Mouse (Mus musculus): Measurements from ENCODE around the gene Psmb9. TPM values are rescaled to one million over a fixed set of nuclear protein-coding genes. Genes with fewer than 3 reads are reported as not detected.
A peak's percentile ranks its signal among the peaks of the same experiment; 100 is the strongest.

Gene Psmb9
- total and polyA plus RNA-seq, 3 experiments, result 6.9 to 20.5 (median 13.5) TPM

GRCm38 (mm10) chr17:34201506-34202055 lies 14.0 kb upstream of the Psmb9 start:
- intact Hi-C loops (cut with DNase I), result no loop called here
- peaks cover 5% of the 10 kb centered on the region; the same call in 1 of the 2 replicates for H3K36me3 ChIP-seq (ENCODE audit: control insufficient read depth, insufficient read depth, low read length)
- peaks cover 5% of the 10 kb centered on the region for H3K4me1 ChIP-seq (ENCODE audit: control insufficient read depth, insufficient read depth, low read length)
- no peak overlapping the region for H3K4me3 ChIP-seq
- TF ChIP-seq POLR2A (IDR thresholded peaks at IDR 0.05; ENCODE audit: insufficient read depth, low read depth, low read length) (no peak), EP300 (IDR thresholded peaks at IDR 0.05; ENCODE audit: insufficient read depth, low read depth, low read length) (no peak), CTCF (IDR thresholded peaks at IDR 0.05) (no peak)
- no peak for DNase-seq
- no peaks in the 10 kb centered on the region for H3K79me2 ChIP-seq (replicated peaks; ENCODE audit: control insufficient read depth, insufficient read depth, low read length)
- H3K27me3 ChIP-seq (ENCODE audit: control insufficient read depth, insufficient read depth, low read length), result no peaks in the 10 kb centered on the region
- no peak overlapping the region for H3K27ac ChIP-seq
- H3K9ac ChIP-seq (ENCODE audit: low read depth, low read length), result no peak overlapping the region
- 71% methylated on average over 7 of the region's 7 CpGs for WGBS

GRCm38 (mm10) chr17:34200772-34201505 lies 13.4 kb upstream of the Psmb9 start:
- WGBS, result 92% methylated on average over 16 of the region's 16 CpGs
- Histone ChIP-seq H3K36me3 (ENCODE audit: control insufficient read depth, insufficient read depth, low read length) (no peaks in the 10 kb centered on the region), H3K27me3 (ENCODE audit: control insufficient read depth, insufficient read depth, low read length) (no peaks in the 10 kb centered on the region)

GRCm38 (mm10) chr17:34200047-34200446 lies 12.5 kb upstream of the Psmb9 start:
- no peaks in the 10 kb centered on the region for H3K79me2 ChIP-seq (replicated peaks; ENCODE audit: control insufficient read depth, insufficient read depth, low read length)
- no peak for TF ChIP-seq POLR2A (IDR thresholded peaks at IDR 0.05; ENCODE audit: insufficient read depth, low read depth, low read length)
- no peak for TF ChIP-seq CTCF (IDR thresholded peaks at IDR 0.05)
- TF ChIP-seq EP300 (IDR thresholded peaks at IDR 0.05; ENCODE audit: insufficient read depth, low read depth, low read length), result no peak
- no peak for DNase-seq
- no peak overlapping the region for H3K9ac ChIP-seq (ENCODE audit: low read depth, low read length)
- 88% methylated on average over 10 of the region's 10 CpGs for WGBS
- no peaks in the 10 kb centered on the region for H3K36me3 ChIP-seq (ENCODE audit: control insufficient read depth, insufficient read depth, low read length)
- H3K27me3 ChIP-seq (ENCODE audit: control insufficient read depth, insufficient read depth, low read length), result no peaks in the 10 kb centered on the region
- H3K27ac ChIP-seq, result no peak overlapping the region
- no peak overlapping the region for H3K4me3 ChIP-seq
- peaks cover 4% of the 10 kb centered on the region for H3K4me1 ChIP-seq (ENCODE audit: control insufficient read depth, insufficient read depth, low read length)
- intact Hi-C loops (cut with DNase I), result no loop called here

More at GRCm38 (mm10) chr17:34200772-34201505, 13.4 kb upstream of the Psmb9 start:
- Histone ChIP-seq H3K27ac (no peak overlapping the region), H3K79me2 (replicated peaks; ENCODE audit: control insufficient read depth, insufficient read depth, low read length) (no peaks in the 10 kb centered on the region), H3K4me3 (no peak overlapping the region), H3K4me1 (ENCODE audit: control insufficient read depth, insufficient read depth, low read length) (peaks cover 5% of the 10 kb centered on the region), H3K9ac (ENCODE audit: low read depth, low read length) (no peak overlapping the region)
- intact Hi-C loops (cut with DNase I), result no loop called here
- no peak for TF ChIP-seq CTCF (IDR thresholded peaks at IDR 0.05)
- no peak for TF ChIP-seq EP300 (IDR thresholded peaks at IDR 0.05; ENCODE audit: insufficient read depth, low read depth, low read length)
- TF ChIP-seq POLR2A (IDR thresholded peaks at IDR 0.05; ENCODE audit: insufficient read depth, low read depth, low read length), result no peak
- no peak for DNase-seq

GRCm38 (mm10) chr17:34199050-34199619 lies 11.6 kb upstream of the Psmb9 start:
- no peak overlapping the region; the same call in 1 of the 2 replicates for H3K4me3 ChIP-seq
- H3K36me3 ChIP-seq (ENCODE audit: control insufficient read depth, insufficient read depth, low read length), result no peaks in the 10 kb centered on the region
- peaks cover 4% of the 10 kb centered on the region for H3K4me1 ChIP-seq (ENCODE audit: control insufficient read depth, insufficient read depth, low read length)
- WGBS, result 73% methylated on average over 12 of the region's 12 CpGs
- no peak overlapping the region for H3K9ac ChIP-seq (ENCODE audit: low read depth, low read length)
- peak in 1 of 2 experiments; percentile 21 for DNase-seq
- no peaks in the 10 kb centered on the region for H3K79me2 ChIP-seq (replicated peaks; ENCODE audit: control insufficient read depth, insufficient read depth, low read length)
- no peaks in the 10 kb centered on the region for H3K27me3 ChIP-seq (ENCODE audit: control insufficient read depth, insufficient read depth, low read length)
- TF ChIP-seq POLR2A (IDR thresholded peaks at IDR 0.05; ENCODE audit: insufficient read depth, low read depth, low read length) (no peak), EP300 (IDR thresholded peaks at IDR 0.05; ENCODE audit: insufficient read depth, low read depth, low read length) (no peak)
- intact Hi-C loops (cut with DNase I), result no loop called here
- no peak overlapping the region for H3K27ac ChIP-seq

- Histone ChIP-seq H3K27ac (peak overlapping the region; percentile 78), H3K36me3 (ENCODE audit: control insufficient read depth, insufficient read depth, low read length) (no peaks in the 10 kb centered on the region), H3K27me3 (ENCODE audit: control insufficient read depth, insufficient read depth, low read length) (no peaks in the 10 kb centered on the region), H3K79me2 (replicated peaks; ENCODE audit: control insufficient read depth, insufficient read depth, low read length) (no peaks in the 10 kb centered on the region), H3K9ac (ENCODE audit: low read depth, low read length) (peak overlapping the region; percentile 67), H3K4me3 (peak overlapping the region; percentile 44), H3K4me1 (ENCODE audit: control insufficient read depth, insufficient read depth, low read length) (peaks cover 3% of the 10 kb centered on the region; the same call in 1 of the 2 replicates)
- intact Hi-C loops (cut with DNase I), result no loop called here
- TF ChIP-seq POLR2A (IDR thresholded peaks at IDR 0.05; ENCODE audit: insufficient read depth, low read depth, low read length), result no peak
- TF ChIP-seq CTCF (IDR thresholded peaks at IDR 0.05), result no peak
- TF ChIP-seq EP300 (IDR thresholded peaks at IDR 0.05; ENCODE audit: insufficient read depth, low read depth, low read length), result no peak
- 13% methylated on average over 11 of the region's 11 CpGs for WGBS
- DNase-seq, result no peak
Measured at GRCm38 (mm10) chr17:34198521-34198912, 11.0 kb upstream of the Psmb9 start.
